Mouse (Mus musculus) kidney, adult 2 months (tissue): ENCODE measurements at regions not wholly inside any gene's neighbourhood (a gene's known extent, or its start where the extent isn't known, plus 50 kb on each side); places are given as distances from the start of the nearest gene placed in this dataset.

ENCODE experiments used
- CTCF ChIP-seq: fragments of 200-500 bp; conservative IDR thresholded peaks from 2 replicates; pipeline ENCODE4 v1.5.1; 2011; ENCODE audit warnings: low read depth, mild to moderate bottlenecking, control low read depth, low read length, moderate library complexity, mixed read lengths; ENCODE audit not compliant: insufficient read depth, insufficient read length
- POLR2A ChIP-seq: fragments of 200-500 bp; IDR thresholded peaks from one replicate; pipeline ENCODE4 v1.6.1; 2011; ENCODE audit warnings: low read depth, low read length, control low read depth

DNA sequence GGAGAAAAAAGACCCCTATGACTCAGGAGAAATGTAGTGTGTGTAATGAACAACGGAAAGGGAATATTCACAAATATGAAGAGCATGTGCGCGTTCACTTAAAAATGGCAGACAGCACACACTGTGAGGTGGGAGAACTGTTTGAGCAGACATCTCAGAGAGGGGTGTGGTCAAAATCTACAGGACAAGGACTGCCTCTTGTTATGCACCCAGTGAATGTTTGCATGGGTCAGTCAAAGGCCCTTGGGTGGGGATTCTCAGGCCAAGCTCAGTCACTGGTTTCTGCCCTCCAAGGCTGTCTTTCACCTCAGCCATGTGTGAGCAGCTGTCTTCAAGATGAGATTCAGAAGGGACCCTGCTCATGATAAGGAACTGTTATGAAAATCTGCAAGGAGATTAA, 76.6 kb downstream of the Npy start:
- TF ChIP-seq CTCF, result no peak
- TF ChIP-seq POLR2A, result no peak
